Mouse (Mus musculus): ENCODE measurements around the gene Fam83d. TPM values are rescaled to one million over a fixed set of nuclear protein-coding genes. Genes with fewer than 3 reads are reported as not detected.
"Not testable (repeated sequence)": the region's sequence is repeated elsewhere in the genome, so short reads cannot be mapped to it uniquely, and the experiment has no call there.

The Fam83d gene
- total RNA-seq, 2 experiments from 2014 or later: 1.2 to 1.6 TPM

- no peak for TF ChIP-seq CTCF (IDR thresholded peaks at IDR 0.05)
- intact Hi-C loops (cut with DNase I): no loop called here
- Histone ChIP-seq H3K4me3 (no peak overlapping the region), H3K27ac (peak overlapping the region; percentile 81)
- DNase-seq (ENCODE audit: extremely low spot score in 1 of 2, low spot score in 2 of 2): no peak
These were observed 34.8 kb upstream of the Fam83d start for GRCm38 (mm10) chr2:158733136-158733535.

- intact Hi-C loops (cut with DNase I): loop anchor here (2.0 kb wide), 1 partner anchor 45 kb away; no protein-coding TSS in a partner anchor
These were observed 34.0 kb upstream of the Fam83d start for GRCm38 (mm10) chr2:158733914-158734313.

GRCm38 (mm10) chr2:158734500-158735152 is 33.3 kb upstream of the Fam83d start:
- peak in 1 of 2 experiments; percentile 56 for DNase-seq (ENCODE audit: extremely low spot score in 1 of 2, low spot score in 2 of 2)
- H3K27ac ChIP-seq: peak overlapping the region; percentile 81
- H3K4me3 ChIP-seq: no peak overlapping the region
- no peak for TF ChIP-seq CTCF (IDR thresholded peaks at IDR 0.05)
- intact Hi-C loops (cut with DNase I): loop anchor here (2.0 kb wide), 1 partner anchor 46 kb away; no protein-coding TSS in a partner anchor

More at GRCm38 (mm10) chr2:158733914-158734313, 34.0 kb upstream of the Fam83d start:
- Histone ChIP-seq H3K27ac (peak overlapping the region; percentile 81), H3K4me3 (no peak overlapping the region)
- no peak for TF ChIP-seq CTCF (IDR thresholded peaks at IDR 0.05)
- DNase-seq (ENCODE audit: extremely low spot score in 1 of 2, low spot score in 2 of 2): no peak

- DNase-seq (ENCODE audit: extremely low spot score in 1 of 2, low spot score in 2 of 2): no peak
- peak overlapping the region; percentile 81; the same call in 1 of the 2 replicates for H3K27ac ChIP-seq
- H3K4me3 ChIP-seq: no peak overlapping the region
- intact Hi-C loops (cut with DNase I): loop anchor here (2.0 kb wide), 1 partner anchor 47 kb away; no protein-coding TSS in a partner anchor
- TF ChIP-seq CTCF (IDR thresholded peaks at IDR 0.05): no peak
These were observed 32.6 kb upstream of the Fam83d start for GRCm38 (mm10) chr2:158735340-158735739.

- H3K27ac ChIP-seq; intact Hi-C loops (cut with DNase I); DNase-seq (ENCODE audit: extremely low spot score in 1 of 2, low spot score in 2 of 2); H3K4me3 ChIP-seq: not testable (repeated sequence)
- TF ChIP-seq CTCF (IDR thresholded peaks at IDR 0.05): peak; percentile 27
These were observed 31.6 kb upstream of the Fam83d start for GRCm38 (mm10) chr2:158736247-158736646.

GRCm38 (mm10) chr2:158738591-158738990 is 29.3 kb upstream of the Fam83d start:
- DNase-seq (ENCODE audit: extremely low spot score in 1 of 2, low spot score in 2 of 2): no peak
- no peak for TF ChIP-seq CTCF (IDR thresholded peaks at IDR 0.05)
- Histone ChIP-seq H3K4me3 (no peak overlapping the region), H3K27ac (peak overlapping the region; percentile 69)
- intact Hi-C loops (cut with DNase I): no loop called here

- TF ChIP-seq CTCF (IDR thresholded peaks at IDR 0.05): no peak
- Histone ChIP-seq H3K27ac (peak overlapping the region; percentile 69), H3K4me3 (no peak overlapping the region)
- no peak for DNase-seq (ENCODE audit: extremely low spot score in 1 of 2, low spot score in 2 of 2)
- intact Hi-C loops (cut with DNase I): no loop called here
These were observed 28.8 kb upstream of the Fam83d start for GRCm38 (mm10) chr2:158739113-158739512.

- no peak for TF ChIP-seq CTCF (IDR thresholded peaks at IDR 0.05)
- Histone ChIP-seq H3K4me3 (no peak overlapping the region), H3K27ac (peak overlapping the region; percentile 71)
- intact Hi-C loops (cut with DNase I): loop anchor here (10.0 kb wide), 1 partner anchor 196 kb away; no protein-coding TSS in a partner anchor
- DNase-seq (ENCODE audit: extremely low spot score in 1 of 2, low spot score in 2 of 2): no peak
These were observed 26.8 kb upstream of the Fam83d start for GRCm38 (mm10) chr2:158741011-158741501.

GRCm38 (mm10) chr2:158742431-158742830 is 25.5 kb upstream of the Fam83d start:
- intact Hi-C loops (cut with DNase I): loop anchor here (10.0 kb wide), 1 partner anchor 198 kb away; no protein-coding TSS in a partner anchor
- no peak overlapping the region for H3K4me3 ChIP-seq
- H3K27ac ChIP-seq: peak overlapping the region; percentile 71
- no peak for DNase-seq (ENCODE audit: extremely low spot score in 1 of 2, low spot score in 2 of 2)
- peak; percentile 31 for TF ChIP-seq CTCF (IDR thresholded peaks at IDR 0.05)

- DNase-seq (ENCODE audit: extremely low spot score in 1 of 2, low spot score in 2 of 2): no peak
- TF ChIP-seq CTCF (IDR thresholded peaks at IDR 0.05): no peak
- Histone ChIP-seq H3K4me3 (no peak overlapping the region), H3K27ac (peak overlapping the region; percentile 76)
- intact Hi-C loops (cut with DNase I): loop anchor here (10.0 kb wide), 1 partner anchor 199 kb away; no protein-coding TSS in a partner anchor
These were observed 24.3 kb upstream of the Fam83d start for GRCm38 (mm10) chr2:158743518-158744141.

- Histone ChIP-seq H3K4me3 (no peak overlapping the region), H3K27ac (peak overlapping the region; percentile 80; the same call in 1 of the 2 replicates)
- TF ChIP-seq CTCF (IDR thresholded peaks at IDR 0.05): peak; percentile 81
- no peak for DNase-seq (ENCODE audit: extremely low spot score in 1 of 2, low spot score in 2 of 2)
- intact Hi-C loops (cut with DNase I): loop anchor here (1.0 to 10.0 kb wide), 3 partner anchors 78 to 200 kb away; no protein-coding TSS in a partner anchor
These were observed 22.8 kb upstream of the Fam83d start for GRCm38 (mm10) chr2:158745049-158745482.

GRCm38 (mm10) chr2:158746164-158746563 is 21.7 kb upstream of the Fam83d start:
- no peak overlapping the region for H3K4me3 ChIP-seq
- no peak for TF ChIP-seq CTCF (IDR thresholded peaks at IDR 0.05)
- H3K27ac ChIP-seq: no peak overlapping the region
- DNase-seq (ENCODE audit: extremely low spot score in 1 of 2, low spot score in 2 of 2): no peak
- intact Hi-C loops (cut with DNase I): loop anchor here (10.0 kb wide), 1 partner anchor 201 kb away; no protein-coding TSS in a partner anchor

All from left cerebral cortex, adult 2 months (tissue).